Mouse (Mus musculus) embryo, embryonic 11 days (tissue): Measurements from ENCODE around the gene Cyp4a10.
"Not testable (repeated sequence)": the region's sequence is repeated elsewhere in the genome, so short reads cannot be mapped to it uniquely, and the experiment has no call there.

Experiments
- DNase-seq: peaks from one replicate; pipeline ENCODE4 v3.0.0-alpha.2; 2015

Gene Cyp4a10

GRCm38 (mm10) chr4:115518000-115518399 is at the start of gene Cyp4a10:
TSS of gene Cyp4a10 (plus strand) at chr4:115518264.
- DNase-seq = not testable (repeated sequence)

GRCm38 (mm10) chr4:115473585-115473984 is 44.5 kb upstream of the Cyp4a10 start:
- DNase-seq = not testable (repeated sequence)

GRCm38 (mm10) chr4:115476051-115476450 is 42.0 kb upstream of the Cyp4a10 start:
- peak; percentile 8 for DNase-seq

GRCm38 (mm10) chr4:115481006-115481652 is 36.9 kb upstream of the Cyp4a10 start:
- DNase-seq = no peak

- DNase-seq = no peak
Observed at GRCm38 (mm10) chr4:115496001-115496400, 22.1 kb upstream of the Cyp4a10 start, which contains the start of gene Cyp4a14. TSS of gene Cyp4a14 (minus strand) at chr4:115496142.

GRCm38 (mm10) chr4:115497466-115497865 is 20.6 kb upstream of the Cyp4a10 start:
- DNase-seq = no peak

- not testable (repeated sequence) for DNase-seq
Observed at GRCm38 (mm10) chr4:115513964-115514363, 4.1 kb upstream of the Cyp4a10 start.

GRCm38 (mm10) chr4:115519444-115519843 is 1.4 kb downstream of the Cyp4a10 start:
- no peak for DNase-seq

- DNase-seq = no peak
Observed at GRCm38 (mm10) chr4:115521766-115522165, 3.7 kb downstream of the Cyp4a10 start.

GRCm38 (mm10) chr4:115545101-115545500 is 27.0 kb downstream of the Cyp4a10 start:
- DNase-seq = no peak

- DNase-seq = no peak
Observed at GRCm38 (mm10) chr4:115546141-115546828, 28.2 kb downstream of the Cyp4a10 start.

- DNase-seq = no peak
Observed at GRCm38 (mm10) chr4:115552726-115553125, 34.7 kb downstream of the Cyp4a10 start.

GRCm38 (mm10) chr4:115555513-115555912 is 37.4 kb downstream of the Cyp4a10 start:
- no peak for DNase-seq

- no peak for DNase-seq
Observed at GRCm38 (mm10) chr4:115557861-115558561, 39.9 kb downstream of the Cyp4a10 start.

- not testable (repeated sequence) for DNase-seq
Observed at GRCm38 (mm10) chr4:115561236-115561635, 43.2 kb downstream of the Cyp4a10 start.

GRCm38 (mm10) chr4:115563401-115563800 is 45.3 kb downstream of the Cyp4a10 start, which contains the start of gene Cyp4a31:
TSS of gene Cyp4a31 (plus strand) at chr4:115563649.
- DNase-seq = no peak

- not testable (repeated sequence) for DNase-seq
Observed at GRCm38 (mm10) chr4:115564469-115565225, 46.6 kb downstream of the Cyp4a10 start.

- DNase-seq = no peak
Observed at GRCm38 (mm10) chr4:115575255-115575654, 57.2 kb downstream of the Cyp4a10 start.

- DNase-seq = no peak
Observed at GRCm38 (mm10) chr4:115575776-115576175, 57.7 kb downstream of the Cyp4a10 start.

GRCm38 (mm10) chr4:115583036-115583435 is 65.0 kb downstream of the Cyp4a10 start:
- no peak for DNase-seq
